Mouse (Mus musculus) heart, postnatal 0 days (tissue): ENCODE measurements around the gene Peli2. TPM values are rescaled to one million over a fixed set of nuclear protein-coding genes. Genes with fewer than 3 reads are reported as not detected.

Experiments
- ATAC-seq: fragments of 200-750 bp; cut with Nextera tagmentation; 2 replicates; pipeline ENCODE4 v1.8.0; 2017; ENCODE audit warnings: low read depth, moderate number of reproducible peaks, moderate library complexity; ENCODE audit not compliant: insufficient read depth
- DNase-seq: peaks from one replicate; pipeline ENCODE4 v3.0.0-alpha.2; 2016; ENCODE audit warnings: low spot score
- H3K27ac ChIP-seq: fragments of 300-500 bp; sonication (generic); 2 replicates; pipeline ENCODE4 v1.5.1; 2014; ENCODE audit warnings: low read depth, mild to moderate bottlenecking
- H3K27me3 ChIP-seq: fragments of 300-500 bp; sonication (generic); 2 replicates; pipeline ENCODE4 v1.6.1; 2014; ENCODE audit warnings: low read length, mixed read lengths; ENCODE audit not compliant: control insufficient read depth, insufficient read depth
- H3K36me3 ChIP-seq: fragments of 300-500 bp; sonication (generic); replicated peaks from 2 replicates; pipeline ENCODE4 v1.6.1; 2014; ENCODE audit warnings: low read length, mixed read lengths; ENCODE audit not compliant: control insufficient read depth, insufficient read depth
- H3K4me1 ChIP-seq: fragments of 300-500 bp; sonication (generic); 2 replicates; pipeline ENCODE4 v1.6.1; 2014; ENCODE audit warnings: antibody characterized with exemption; ENCODE audit not compliant: control insufficient read depth, insufficient read depth
- H3K4me2 ChIP-seq: fragments of 300-500 bp; sonication (generic); 2 replicates; pipeline ENCODE4 v1.6.1; 2014; ENCODE audit warnings: low read depth, mild to moderate bottlenecking, low read length, moderate library complexity
- H3K4me3 ChIP-seq: fragments of 300-500 bp; sonication (generic); 2 replicates; pipeline ENCODE4 v1.5.1; 2014; ENCODE audit warnings: low read depth, low read length
- H3K9ac ChIP-seq: fragments of 300-500 bp; sonication (generic); replicated peaks from 2 replicates; pipeline ENCODE4 v1.6.1; 2014; ENCODE audit warnings: low read depth, low read length, mixed read lengths
- H3K9me3 ChIP-seq: fragments of 300-500 bp; sonication (generic); replicated peaks from 2 replicates; pipeline ENCODE4 v1.6.1; 2016; ENCODE audit warnings: low read length; ENCODE audit not compliant: control insufficient read depth
- CTCF ChIP-seq: IDR thresholded peaks from 2 replicates; pipeline ENCODE4 v1.5.1; 2016; ENCODE audit warnings: antibody characterized with exemption, control low read depth, low read depth
- EP300 ChIP-seq: IDR thresholded peaks from 2 replicates; pipeline ENCODE4 v1.6.1; 2016; ENCODE audit warnings: antibody characterized with exemption, low read depth
- WGBS: fragments of 180-500 bp; shearing (Covaris S2); extraction: QIAGEN DNeasy Blood & Tissue Kit; methylation state at CpG from one replicate; pipeline ENCODE4 v1.1.7; 2014; 5-methylcytosine and 5-hydroxymethylcytosine counted together
- polyA plus RNA-seq: library from polyadenylated mRNA; unstranded; fragments of >200 nt; fragmentation: Nextera tagmentation; extraction: Ambion mirVana; gene quantifications from 2 replicates; pipeline ENCODE4 v1.2.1, GENCODE M21; 2015
- total RNA-seq: library from RNA; depleted of rRNA; stranded (reverse); fragments of >200 nt; gene quantifications from 2 replicates; pipeline ENCODE4 v1.2.3, GENCODE M21; 2014; ENCODE audit warnings: low replicate concordance

The Peli2 gene
- total and polyA plus RNA-seq, 2 experiments from 2014 or later = 2.1 to 18.2 TPM

GRCm38 (mm10) chr14:48131576-48131922 is 10.9 kb downstream of the Peli2 start:
- TF ChIP-seq EP300 (no peak), CTCF (no peak)
- H3K4me1 ChIP-seq = peaks cover 23% of the 10 kb centered on the region
- H3K27me3 ChIP-seq = peaks cover 19% of the 10 kb centered on the region
- H3K9me3 ChIP-seq = no peaks in the 10 kb centered on the region
- ATAC-seq (peak; percentile 66), DNase-seq (peak; percentile 62)
- peak overlapping the region; percentile 78 for H3K27ac ChIP-seq
- H3K4me2 ChIP-seq = 0 out of 2 replicates have a peak overlapping the region, but pooled peaks have one; percentile 3
- WGBS = 43% methylated on average over 4 of the region's 4 CpGs
- H3K9ac ChIP-seq = no peak overlapping the region
- no peak overlapping the region for H3K4me3 ChIP-seq
- H3K36me3 ChIP-seq = no peaks in the 10 kb centered on the region

GRCm38 (mm10) chr14:48132241-48132640 is 11.6 kb downstream of the Peli2 start:
- 89% methylated on average over 3 of the region's 3 CpGs for WGBS
- peak overlapping the region; percentile 78 for H3K27ac ChIP-seq
- DNase-seq = no peak
- no peak for TF ChIP-seq EP300
- no peak for TF ChIP-seq CTCF
- H3K4me1 ChIP-seq = peaks cover 23% of the 10 kb centered on the region
- no peak overlapping the region for H3K9ac ChIP-seq
- H3K4me3 ChIP-seq = no peak overlapping the region
- no peak for ATAC-seq
- no peak overlapping the region for H3K4me2 ChIP-seq
- no peaks in the 10 kb centered on the region for H3K36me3 ChIP-seq
- H3K9me3 ChIP-seq = no peaks in the 10 kb centered on the region
- H3K27me3 ChIP-seq = peaks cover 24% of the 10 kb centered on the region

- Histone ChIP-seq H3K9me3 (no peaks in the 10 kb centered on the region), H3K36me3 (no peaks in the 10 kb centered on the region), H3K4me3 (peak overlapping the region; percentile 22), H3K4me1 (peaks cover 23% of the 10 kb centered on the region), H3K27me3 (peaks cover 28% of the 10 kb centered on the region), H3K9ac (peak overlapping the region; percentile 2; the same call in 1 of the 2 replicates), H3K4me2 (peak overlapping the region; percentile 49), H3K27ac (peak overlapping the region; percentile 81)
- 24% methylated on average over 21 of the region's 21 CpGs for WGBS
- TF ChIP-seq EP300 = no peak
- no peak for TF ChIP-seq CTCF
- ATAC-seq = no peak
- DNase-seq = no peak
These were observed 12.5 kb downstream of the Peli2 start for GRCm38 (mm10) chr14:48132865-48133802.

GRCm38 (mm10) chr14:48134344-48134743 is 13.7 kb downstream of the Peli2 start:
- no peaks in the 10 kb centered on the region for H3K9me3 ChIP-seq
- no peak overlapping the region for H3K4me3 ChIP-seq
- peaks cover 23% of the 10 kb centered on the region for H3K4me1 ChIP-seq
- peaks cover 28% of the 10 kb centered on the region for H3K27me3 ChIP-seq
- peak; percentile 63 for ATAC-seq
- peak overlapping the region; percentile 81 for H3K27ac ChIP-seq
- no peaks in the 10 kb centered on the region for H3K36me3 ChIP-seq
- peak overlapping the region; percentile 49 for H3K4me2 ChIP-seq
- TF ChIP-seq EP300 (0 out of 2 replicates have a peak, but pooled peaks have one; percentile 23), CTCF (no peak)
- peak; percentile 60 for DNase-seq
- 50% methylated on average over 7 of the region's 7 CpGs for WGBS
- H3K9ac ChIP-seq = no peak overlapping the region

GRCm38 (mm10) chr14:48135816-48136345 is 15.3 kb downstream of the Peli2 start:
- 71% methylated on average over 11 of the region's 11 CpGs for WGBS
- no peaks in the 10 kb centered on the region for H3K36me3 ChIP-seq
- DNase-seq (no peak), ATAC-seq (no peak)
- no peak overlapping the region for H3K4me2 ChIP-seq
- no peaks in the 10 kb centered on the region for H3K9me3 ChIP-seq
- H3K4me3 ChIP-seq = no peak overlapping the region
- H3K4me1 ChIP-seq = peaks cover 23% of the 10 kb centered on the region
- peaks cover 28% of the 10 kb centered on the region for H3K27me3 ChIP-seq
- H3K9ac ChIP-seq = no peak overlapping the region
- no peak overlapping the region for H3K27ac ChIP-seq
- TF ChIP-seq EP300 (no peak), CTCF (no peak)
